Mouse (Mus musculus): ENCODE measurements around the gene Cnn2.

- TF ChIP-seq CTCF (IDR thresholded peaks at IDR 0.05; ENCODE audit: control insufficient read depth, insufficient read depth, insufficient replicate concordance, low read depth, low read length) (no peak), POLR2A (IDR thresholded peaks at IDR 0.05; ENCODE audit: control insufficient read depth, low read depth, low read length) (no peak)
These were observed 39.5 kb downstream of the Cnn2 start for GRCm38 (mm10) chr10:80027681-80028520.

Data from testis, adult 2 months (tissue).